Mouse (Mus musculus): ENCODE measurements around the gene Ptgfrn. TPM values are rescaled to one million over a fixed set of nuclear protein-coding genes. Genes with fewer than 3 reads are reported as not detected.

Ptgfrn gene
- polyA plus RNA-seq, 1 experiment from 2014 or later, result 3.0 TPM

- Histone ChIP-seq H3K4me1 (no peaks in the 10 kb centered on the region), H3K4me2 (replicated peaks) (no peak overlapping the region), H3K27ac (no peak overlapping the region), H3K9me3 (no peaks in the 10 kb centered on the region), H3K27me3 (replicated peaks) (no peaks in the 10 kb centered on the region), H3K4me3 (no peak overlapping the region), H3K36me3 (no peaks in the 10 kb centered on the region), H3K9ac (no peak overlapping the region)
- ATAC-seq (ENCODE audit: low FRiP score, low read depth), result no peak
- 91% methylated on average over 4 of the region's 4 CpGs for WGBS
Observed at GRCm38 (mm10) chr3:101010589-101011202, 99.4 kb downstream of the Ptgfrn start.

- H3K4me2 ChIP-seq (replicated peaks), result no peak overlapping the region
Observed at GRCm38 (mm10) chr3:101007112-101007782, 102.8 kb downstream of the Ptgfrn start.

GRCm38 (mm10) chr3:101005392-101005791 lies 104.7 kb downstream of the Ptgfrn start:
- Histone ChIP-seq H3K4me3 (no peak overlapping the region), H3K4me1 (no peaks in the 10 kb centered on the region), H3K9ac (no peak overlapping the region), H3K27ac (no peak overlapping the region), H3K9me3 (no peaks in the 10 kb centered on the region), H3K36me3 (no peaks in the 10 kb centered on the region), H3K4me2 (replicated peaks) (no peak overlapping the region), H3K27me3 (replicated peaks) (no peaks in the 10 kb centered on the region)
- 86% methylated on average over 6 of the region's 6 CpGs for WGBS
- no peak for ATAC-seq (ENCODE audit: low FRiP score, low read depth)

More at GRCm38 (mm10) chr3:101007112-101007782, 102.8 kb downstream of the Ptgfrn start:
- no peaks in the 10 kb centered on the region for H3K9me3 ChIP-seq
- no peak overlapping the region for H3K4me3 ChIP-seq
- H3K9ac ChIP-seq, result no peak overlapping the region
- ATAC-seq (ENCODE audit: low FRiP score, low read depth), result no peak
- H3K36me3 ChIP-seq, result no peaks in the 10 kb centered on the region
- 85% methylated on average over 5 of the region's 5 CpGs for WGBS
- H3K27ac ChIP-seq, result no peak overlapping the region
- H3K4me1 ChIP-seq, result no peaks in the 10 kb centered on the region
- H3K27me3 ChIP-seq (replicated peaks), result no peaks in the 10 kb centered on the region

GRCm38 (mm10) chr3:101003575-101004356 lies 106.3 kb downstream of the Ptgfrn start:
- Histone ChIP-seq H3K4me2 (replicated peaks) (no peak overlapping the region), H3K9me3 (no peaks in the 10 kb centered on the region), H3K27ac (no peak overlapping the region), H3K9ac (no peak overlapping the region), H3K4me1 (0 out of 2 replicates have a peak, but pooled peaks cover 4% of the 10 kb centered on the region), H3K36me3 (no peaks in the 10 kb centered on the region), H3K27me3 (replicated peaks) (no peaks in the 10 kb centered on the region), H3K4me3 (no peak overlapping the region)
- 89% methylated on average over 15 of the region's 15 CpGs for WGBS
- ATAC-seq (ENCODE audit: low FRiP score, low read depth), result no peak

GRCm38 (mm10) chr3:100999732-101000131 lies 110.3 kb downstream of the Ptgfrn start:
- Histone ChIP-seq H3K4me1 (0 out of 2 replicates have a peak, but pooled peaks cover 4% of the 10 kb centered on the region), H3K27ac (no peak overlapping the region), H3K36me3 (no peaks in the 10 kb centered on the region), H3K27me3 (replicated peaks) (no peaks in the 10 kb centered on the region), H3K9me3 (no peaks in the 10 kb centered on the region), H3K4me2 (replicated peaks) (no peak overlapping the region), H3K9ac (no peak overlapping the region), H3K4me3 (no peak overlapping the region)
- WGBS, result 41% methylated on average over 2 of the region's 2 CpGs
- ATAC-seq (ENCODE audit: low FRiP score, low read depth), result no peak

GRCm38 (mm10) chr3:100998904-100999340 lies 111.2 kb downstream of the Ptgfrn start:
- H3K4me1 ChIP-seq, result 0 out of 2 replicates have a peak, but pooled peaks cover 4% of the 10 kb centered on the region
- no peaks in the 10 kb centered on the region for H3K27me3 ChIP-seq (replicated peaks)
- no peak overlapping the region for H3K4me2 ChIP-seq (replicated peaks)
- H3K9ac ChIP-seq, result no peak overlapping the region
- no peak; the same call in 1 of the 2 replicates for ATAC-seq (ENCODE audit: low FRiP score, low read depth)
- 13% methylated on average over 6 of the region's 6 CpGs for WGBS
- no peaks in the 10 kb centered on the region for H3K36me3 ChIP-seq
- no peaks in the 10 kb centered on the region for H3K9me3 ChIP-seq
- no peak overlapping the region for H3K27ac ChIP-seq
- H3K4me3 ChIP-seq, result no peak overlapping the region

GRCm38 (mm10) chr3:100997785-100998570 lies 112.1 kb downstream of the Ptgfrn start:
- WGBS, result 84% methylated on average over 10 of the region's 10 CpGs
- no peak for ATAC-seq (ENCODE audit: low FRiP score, low read depth)
- no peak overlapping the region for H3K9ac ChIP-seq
- no peaks in the 10 kb centered on the region for H3K9me3 ChIP-seq
- no peaks in the 10 kb centered on the region for H3K27me3 ChIP-seq (replicated peaks)
- H3K4me1 ChIP-seq, result 0 out of 2 replicates have a peak, but pooled peaks cover 4% of the 10 kb centered on the region
- H3K4me2 ChIP-seq (replicated peaks), result no peak overlapping the region
- no peak overlapping the region for H3K27ac ChIP-seq
- no peak overlapping the region for H3K4me3 ChIP-seq
- H3K36me3 ChIP-seq, result no peaks in the 10 kb centered on the region

GRCm38 (mm10) chr3:100994252-100994651 lies 115.8 kb downstream of the Ptgfrn start:
- WGBS, result 68% methylated on average over 4 of the region's 4 CpGs
- Histone ChIP-seq H3K4me1 (peaks cover 13% of the 10 kb centered on the region; the same call in 1 of the 2 replicates), H3K4me2 (replicated peaks) (no peak overlapping the region), H3K27me3 (replicated peaks) (no peaks in the 10 kb centered on the region), H3K9me3 (no peaks in the 10 kb centered on the region), H3K4me3 (no peak overlapping the region), H3K36me3 (no peaks in the 10 kb centered on the region), H3K9ac (no peak overlapping the region), H3K27ac (no peak overlapping the region)
- ATAC-seq (ENCODE audit: low FRiP score, low read depth), result no peak

GRCm38 (mm10) chr3:100993718-100994117 lies 116.4 kb downstream of the Ptgfrn start:
- Histone ChIP-seq H3K4me2 (replicated peaks) (no peak overlapping the region), H3K9ac (no peak overlapping the region), H3K4me3 (no peak overlapping the region), H3K9me3 (no peaks in the 10 kb centered on the region), H3K36me3 (no peaks in the 10 kb centered on the region), H3K4me1 (peaks cover 14% of the 10 kb centered on the region; the same call in 1 of the 2 replicates), H3K27me3 (replicated peaks) (no peaks in the 10 kb centered on the region), H3K27ac (no peak overlapping the region)
- ATAC-seq (ENCODE audit: low FRiP score, low read depth), result no peak
- 73% methylated on average over 15 of the region's 15 CpGs for WGBS

GRCm38 (mm10) chr3:100993158-100993557 lies 116.9 kb downstream of the Ptgfrn start:
- H3K9me3 ChIP-seq, result no peaks in the 10 kb centered on the region
- ATAC-seq (ENCODE audit: low FRiP score, low read depth), result no peak
- H3K4me2 ChIP-seq (replicated peaks), result no peak overlapping the region
- no peaks in the 10 kb centered on the region for H3K27me3 ChIP-seq (replicated peaks)
- H3K36me3 ChIP-seq, result no peaks in the 10 kb centered on the region
- 81% methylated on average over 7 of the region's 7 CpGs for WGBS
- no peak overlapping the region for H3K27ac ChIP-seq
- H3K4me3 ChIP-seq, result no peak overlapping the region
- no peak overlapping the region for H3K9ac ChIP-seq
- peaks cover 14% of the 10 kb centered on the region; the same call in 1 of the 2 replicates for H3K4me1 ChIP-seq
